Mouse (Mus musculus): ENCODE measurements around the gene Ankrd36. TPM values are rescaled to one million over a fixed set of nuclear protein-coding genes. Genes with fewer than 3 reads are reported as not detected.

Ankrd36 gene
- total RNA-seq, 1 experiment from 2014 or later = not detected

GRCm38 (mm10) chr11:5706874-5707529 is 137.5 kb downstream of the Ankrd36 start:
- peak in 1 of 2 experiments; percentile 38; a peak in 2 of 4 replicates for ATAC-seq (replicated peaks in 1 of 2; ENCODE audit: insufficient read depth in 1 of 2, low FRiP score in 2 of 2, low TSS enrichment in 1 of 2, low read depth in 1 of 2, poor library complexity in 2 of 2, severe bottlenecking in 2 of 2)

- ATAC-seq (replicated peaks in 1 of 2; ENCODE audit: insufficient read depth in 1 of 2, low FRiP score in 2 of 2, low TSS enrichment in 1 of 2, low read depth in 1 of 2, poor library complexity in 2 of 2, severe bottlenecking in 2 of 2) = peak; percentile 88 to 91
Observed at GRCm38 (mm10) chr11:5707530-5708353, 138.3 kb downstream of the Ankrd36 start.

- ATAC-seq (replicated peaks in 1 of 2; ENCODE audit: insufficient read depth in 1 of 2, low FRiP score in 2 of 2, low TSS enrichment in 1 of 2, low read depth in 1 of 2, poor library complexity in 2 of 2, severe bottlenecking in 2 of 2) = no peak
Observed at GRCm38 (mm10) chr11:5715179-5715578, 145.7 kb downstream of the Ankrd36 start.

- ATAC-seq (replicated peaks in 1 of 2; ENCODE audit: insufficient read depth in 1 of 2, low FRiP score in 2 of 2, low TSS enrichment in 1 of 2, low read depth in 1 of 2, poor library complexity in 2 of 2, severe bottlenecking in 2 of 2) = no peak
Observed at GRCm38 (mm10) chr11:5715630-5716105, 146.2 kb downstream of the Ankrd36 start, which contains the start of gene Mrps24. Gene Mrps24, minus strand, starts transcription at chr11:5715680.

GRCm38 (mm10) chr11:5716246-5716645 is 146.8 kb downstream of the Ankrd36 start:
- ATAC-seq (replicated peaks in 1 of 2; ENCODE audit: insufficient read depth in 1 of 2, low FRiP score in 2 of 2, low TSS enrichment in 1 of 2, low read depth in 1 of 2, poor library complexity in 2 of 2, severe bottlenecking in 2 of 2) = no peak

GRCm38 (mm10) chr11:5716938-5717705 is 147.6 kb downstream of the Ankrd36 start:
- no peak for ATAC-seq (replicated peaks in 1 of 2; ENCODE audit: insufficient read depth in 1 of 2, low FRiP score in 2 of 2, low TSS enrichment in 1 of 2, low read depth in 1 of 2, poor library complexity in 2 of 2, severe bottlenecking in 2 of 2)

GRCm38 (mm10) chr11:5718611-5719354 is 149.3 kb downstream of the Ankrd36 start:
- ATAC-seq (replicated peaks in 1 of 2; ENCODE audit: insufficient read depth in 1 of 2, low FRiP score in 2 of 2, low TSS enrichment in 1 of 2, low read depth in 1 of 2, poor library complexity in 2 of 2, severe bottlenecking in 2 of 2) = no peak

GRCm38 (mm10) chr11:5729582-5729981 is 160.1 kb downstream of the Ankrd36 start:
- no peak for ATAC-seq (replicated peaks in 1 of 2; ENCODE audit: insufficient read depth in 1 of 2, low FRiP score in 2 of 2, low TSS enrichment in 1 of 2, low read depth in 1 of 2, poor library complexity in 2 of 2, severe bottlenecking in 2 of 2)

GRCm38 (mm10) chr11:5732401-5732800 is 162.9 kb downstream of the Ankrd36 start:
- no peak for ATAC-seq (replicated peaks in 1 of 2; ENCODE audit: insufficient read depth in 1 of 2, low FRiP score in 2 of 2, low TSS enrichment in 1 of 2, low read depth in 1 of 2, poor library complexity in 2 of 2, severe bottlenecking in 2 of 2)

- no peak for ATAC-seq (replicated peaks in 1 of 2; ENCODE audit: insufficient read depth in 1 of 2, low FRiP score in 2 of 2, low TSS enrichment in 1 of 2, low read depth in 1 of 2, poor library complexity in 2 of 2, severe bottlenecking in 2 of 2)
Observed at GRCm38 (mm10) chr11:5734323-5734722, 164.8 kb downstream of the Ankrd36 start.

- ATAC-seq (replicated peaks in 1 of 2; ENCODE audit: insufficient read depth in 1 of 2, low FRiP score in 2 of 2, low TSS enrichment in 1 of 2, low read depth in 1 of 2, poor library complexity in 2 of 2, severe bottlenecking in 2 of 2) = no peak
Observed at GRCm38 (mm10) chr11:5737137-5737536, 167.7 kb downstream of the Ankrd36 start.

Other genes starting within 250 kb of the Ankrd36 start
- gene Znrf3, start 124.8 kb upstream of the Ankrd36 start, total RNA-seq (2017) = 6.7 and 6.9 TPM in 2 replicates
- gene Xbp1, start 49.0 kb upstream of the Ankrd36 start, total RNA-seq (2017) = 98.8 and 100 TPM in 2 replicates
- gene Ccdc117, start 27.5 kb upstream of the Ankrd36 start, total RNA-seq (2017) = 39.0 and 49.0 TPM in 2 replicates
- 38.8 and 39.4 TPM in 2 replicates for gene Mrps24, start 146.0 kb downstream of the Ankrd36 start, total RNA-seq (2017)
- gene Urgcp, start 192.7 kb downstream of the Ankrd36 start, total RNA-seq (2017) = 8.0 and 9.1 TPM in 2 replicates
- 71.7 and 93.2 TPM in 2 replicates for gene Dbnl, start 218.8 kb downstream of the Ankrd36 start, total RNA-seq (2017)
- 1.2 TPM in 1 of 2 replicates, not detected in the other for gene Pgam2, start 234.0 kb downstream of the Ankrd36 start, total RNA-seq (2017)

Measured in hematopoietic stem cell, adult 5-6 weeks (primary cell).